Mouse (Mus musculus) myocyte (in vitro differentiated cells): ENCODE results near the gene Auh.

Experiments used
- CEBPB ChIP-seq: IDR thresholded peaks from 2 replicates; pipeline ENCODE4 v1.6.1; 2011; ENCODE audit warnings: mild to moderate bottlenecking, moderate library complexity; ENCODE audit not compliant: poor library complexity, insufficient read depth, severe bottlenecking
- E2F4 ChIP-seq: IDR thresholded peaks from one replicate; pipeline ENCODE4 v1.6.1; 2011; ENCODE audit warnings: mild to moderate bottlenecking, control low read depth, moderate library complexity; ENCODE audit not compliant: insufficient read depth
- MAX ChIP-seq: IDR thresholded peaks from one replicate; pipeline ENCODE4 v1.6.1; 2011; ENCODE audit warnings: low read depth, mild to moderate bottlenecking, control low read depth
- MYOD1 ChIP-seq, 3 experiments: IDR thresholded peaks; one replicate each; pipeline ENCODE4 v1.6.1; 2011; ENCODE audit warnings: control low read depth in 2 of 3, low read depth in 2 of 3, mild to moderate bottlenecking in 2 of 3, moderate library complexity in 1 of 3; ENCODE audit not compliant: insufficient read length in 2 of 3, control insufficient read depth in 1 of 3
- MYOG ChIP-seq, 3 experiments: IDR thresholded peaks; one replicate each; pipeline ENCODE4 v1.6.1; 2011; ENCODE audit warnings: control low read depth in 2 of 3, low read depth in 2 of 3, mild to moderate bottlenecking in 2 of 3; ENCODE audit not compliant: insufficient read length in 2 of 3, control insufficient read depth in 1 of 3, insufficient read depth in 1 of 3
- POLR2A ChIP-seq: IDR thresholded peaks from one replicate; pipeline ENCODE4 v1.6.1; 2011; ENCODE audit warnings: low read depth, mild to moderate bottlenecking, control low read depth, moderate library complexity; ENCODE audit not compliant: insufficient read length
- POLR2AphosphoS2 ChIP-seq: IDR thresholded peaks from one replicate; pipeline ENCODE4 v1.6.1; 2011; ENCODE audit warnings: low read depth, control low read depth; ENCODE audit not compliant: insufficient read length
- REST ChIP-seq: IDR thresholded peaks from one replicate; pipeline ENCODE4 v1.6.1; 2011; ENCODE audit warnings: mild to moderate bottlenecking, control low read depth, moderate library complexity; ENCODE audit not compliant: insufficient read depth, insufficient read length
- SRF ChIP-seq: IDR thresholded peaks from one replicate; pipeline ENCODE4 v1.6.1; 2011; ENCODE audit warnings: low read depth; ENCODE audit not compliant: control insufficient read depth, insufficient read length
- TCF12 ChIP-seq: IDR thresholded peaks from one replicate; pipeline ENCODE4 v1.6.1; 2011; ENCODE audit warnings: mild to moderate bottlenecking, control low read depth; ENCODE audit not compliant: poor library complexity, insufficient read depth, severe bottlenecking
- USF1 ChIP-seq: IDR thresholded peaks from one replicate; pipeline ENCODE4 v1.6.1; 2011; ENCODE audit warnings: low read depth, mild to moderate bottlenecking, control low read depth, moderate library complexity

DNA sequence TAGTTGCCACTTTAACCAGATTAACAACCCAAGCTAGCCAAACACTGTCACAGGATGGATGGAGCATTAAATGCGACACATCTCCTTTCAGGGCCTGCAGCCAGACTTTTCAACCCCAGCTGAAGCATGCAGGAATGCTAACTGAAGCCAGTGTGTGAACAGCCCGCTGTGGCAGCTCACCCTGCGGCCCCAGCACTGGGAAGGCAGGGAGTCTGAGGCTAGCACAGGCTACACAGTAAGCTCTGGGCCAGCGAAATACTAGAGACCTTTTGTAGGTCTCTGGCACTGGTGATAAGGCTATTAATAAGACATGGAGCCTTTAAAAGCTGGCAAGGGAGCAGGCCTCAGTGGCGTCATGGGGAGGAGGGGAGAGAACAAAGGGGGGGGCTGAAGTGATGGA, 49.1 kb downstream of the Auh start:
- TF ChIP-seq POLR2A (no peak), E2F4 (no peak), MYOG (IDR thresholded peaks at IDR 0.05; ENCODE audit: control insufficient read depth in 1 of 3, insufficient read depth in 1 of 3, insufficient read length in 2 of 3, low read depth in 2 of 3) (no peak), CEBPB (no peak), REST (no peak), TCF12 (no peak), MAX (no peak), USF1 (no peak), MYOD1 (IDR thresholded peaks at IDR 0.05; ENCODE audit: control insufficient read depth in 1 of 3, insufficient read length in 2 of 3, low read depth in 2 of 3) (no peak), SRF (no peak), POLR2AphosphoS2 (no peak)
